Mouse (Mus musculus): ENCODE data around the gene Sun2. TPM values are rescaled to one million over a fixed set of nuclear protein-coding genes. Genes with fewer than 3 reads are reported as not detected.

Gene Sun2
- polyA plus RNA-seq, 1 experiment from 2014 or later: 10.2 TPM

GRCm38 (mm10) chr15:79751772-79752171 is 9.4 kb upstream of the Sun2 start:
- H3K4me2 ChIP-seq (ENCODE audit: low read depth): no peak overlapping the region
- no peak overlapping the region for H3K9ac ChIP-seq (ENCODE audit: low read length)
- H3K27ac ChIP-seq (ENCODE audit: low read depth, low read length): no peak overlapping the region
- no peaks in the 10 kb centered on the region for H3K9me3 ChIP-seq (ENCODE audit: control insufficient read depth, low read length)
- WGBS: 82% methylated on average over 17 of the region's 17 CpGs
- H3K27me3 ChIP-seq (ENCODE audit: control insufficient read depth, insufficient read depth, low read length): no peaks in the 10 kb centered on the region
- no peaks in the 10 kb centered on the region for H3K4me1 ChIP-seq (ENCODE audit: control insufficient read depth, insufficient read depth, low read length)
- ATAC-seq (ENCODE audit: insufficient read depth, low FRiP score, low TSS enrichment): no peak
- no peak for DNase-seq (ENCODE audit: low spot score)
- no peaks in the 10 kb centered on the region for H3K36me3 ChIP-seq (ENCODE audit: control insufficient read depth, insufficient read depth, low read length)
- no peak overlapping the region for H3K4me3 ChIP-seq (ENCODE audit: low read depth, low read length)

GRCm38 (mm10) chr15:79750266-79750665 is 7.9 kb upstream of the Sun2 start:
- ATAC-seq (ENCODE audit: insufficient read depth, low FRiP score, low TSS enrichment) (no peak), DNase-seq (ENCODE audit: low spot score) (no peak)
- WGBS: 89% methylated on average over 8 of the region's 8 CpGs

GRCm38 (mm10) chr15:79749162-79749561 is 6.8 kb upstream of the Sun2 start:
- Histone ChIP-seq H3K27me3 (ENCODE audit: control insufficient read depth, insufficient read depth, low read length) (no peaks in the 10 kb centered on the region), H3K27ac (ENCODE audit: low read depth, low read length) (no peak overlapping the region), H3K9me3 (ENCODE audit: control insufficient read depth, low read length) (no peaks in the 10 kb centered on the region), H3K4me1 (ENCODE audit: control insufficient read depth, insufficient read depth, low read length) (no peaks in the 10 kb centered on the region), H3K9ac (ENCODE audit: low read length) (no peak overlapping the region), H3K36me3 (ENCODE audit: control insufficient read depth, insufficient read depth, low read length) (no peaks in the 10 kb centered on the region), H3K4me2 (ENCODE audit: low read depth) (no peak overlapping the region), H3K4me3 (ENCODE audit: low read depth, low read length) (no peak overlapping the region)
- DNase-seq (ENCODE audit: low spot score) (no peak), ATAC-seq (ENCODE audit: insufficient read depth, low FRiP score, low TSS enrichment) (no peak)
- WGBS: 94% methylated on average over 7 of the region's 7 CpGs

More at GRCm38 (mm10) chr15:79750266-79750665, 7.9 kb upstream of the Sun2 start:
- Histone ChIP-seq H3K27ac (ENCODE audit: low read depth, low read length) (no peak overlapping the region), H3K36me3 (ENCODE audit: control insufficient read depth, insufficient read depth, low read length) (no peaks in the 10 kb centered on the region), H3K9ac (ENCODE audit: low read length) (no peak overlapping the region), H3K4me1 (ENCODE audit: control insufficient read depth, insufficient read depth, low read length) (no peaks in the 10 kb centered on the region), H3K9me3 (ENCODE audit: control insufficient read depth, low read length) (no peaks in the 10 kb centered on the region), H3K27me3 (ENCODE audit: control insufficient read depth, insufficient read depth, low read length) (no peaks in the 10 kb centered on the region), H3K4me3 (ENCODE audit: low read depth, low read length) (no peak overlapping the region), H3K4me2 (ENCODE audit: low read depth) (no peak overlapping the region)

- no peaks in the 10 kb centered on the region for H3K27me3 ChIP-seq (ENCODE audit: control insufficient read depth, insufficient read depth, low read length)
- no peak overlapping the region for H3K27ac ChIP-seq (ENCODE audit: low read depth, low read length)
- DNase-seq (ENCODE audit: low spot score): peak; percentile 51
- no peaks in the 10 kb centered on the region for H3K36me3 ChIP-seq (ENCODE audit: control insufficient read depth, insufficient read depth, low read length)
- H3K9me3 ChIP-seq (ENCODE audit: control insufficient read depth, low read length): no peaks in the 10 kb centered on the region
- 64% methylated on average over 11 of the region's 11 CpGs for WGBS
- no peak for ATAC-seq (ENCODE audit: insufficient read depth, low FRiP score, low TSS enrichment)
- no peaks in the 10 kb centered on the region for H3K4me1 ChIP-seq (ENCODE audit: control insufficient read depth, insufficient read depth, low read length)
- no peak overlapping the region for H3K9ac ChIP-seq (ENCODE audit: low read length)
- no peak overlapping the region for H3K4me2 ChIP-seq (ENCODE audit: low read depth)
- no peak overlapping the region for H3K4me3 ChIP-seq (ENCODE audit: low read depth, low read length)
Observed at GRCm38 (mm10) chr15:79747998-79748397, 5.7 kb upstream of the Sun2 start.

- 93% methylated on average over 5 of the region's 5 CpGs for WGBS
- Histone ChIP-seq H3K27me3 (ENCODE audit: control insufficient read depth, insufficient read depth, low read length) (no peaks in the 10 kb centered on the region), H3K4me3 (ENCODE audit: low read depth, low read length) (no peak overlapping the region), H3K4me1 (ENCODE audit: control insufficient read depth, insufficient read depth, low read length) (peaks cover 6% of the 10 kb centered on the region), H3K27ac (ENCODE audit: low read depth, low read length) (no peak overlapping the region), H3K4me2 (ENCODE audit: low read depth) (no peak overlapping the region), H3K36me3 (ENCODE audit: control insufficient read depth, insufficient read depth, low read length) (no peaks in the 10 kb centered on the region), H3K9ac (ENCODE audit: low read length) (no peak overlapping the region), H3K9me3 (ENCODE audit: control insufficient read depth, low read length) (no peaks in the 10 kb centered on the region)
- ATAC-seq (ENCODE audit: insufficient read depth, low FRiP score, low TSS enrichment): no peak
- DNase-seq (ENCODE audit: low spot score): no peak
Observed at GRCm38 (mm10) chr15:79745883-79746282, 3.5 kb upstream of the Sun2 start.

- WGBS: 85% methylated on average over 10 of the region's 10 CpGs
- DNase-seq (ENCODE audit: low spot score) (no peak), ATAC-seq (ENCODE audit: insufficient read depth, low FRiP score, low TSS enrichment) (no peak)
- H3K4me1 ChIP-seq (ENCODE audit: control insufficient read depth, insufficient read depth, low read length): peaks cover 12% of the 10 kb centered on the region
- no peaks in the 10 kb centered on the region for H3K36me3 ChIP-seq (ENCODE audit: control insufficient read depth, insufficient read depth, low read length)
- H3K4me3 ChIP-seq (ENCODE audit: low read depth, low read length): no peak overlapping the region
- no peaks in the 10 kb centered on the region for H3K9me3 ChIP-seq (ENCODE audit: control insufficient read depth, low read length)
- H3K27me3 ChIP-seq (ENCODE audit: control insufficient read depth, insufficient read depth, low read length): no peaks in the 10 kb centered on the region
- H3K9ac ChIP-seq (ENCODE audit: low read length): no peak overlapping the region
- no peak overlapping the region for H3K4me2 ChIP-seq (ENCODE audit: low read depth)
- no peak overlapping the region for H3K27ac ChIP-seq (ENCODE audit: low read depth, low read length)
Observed at GRCm38 (mm10) chr15:79745312-79745711, 3.0 kb upstream of the Sun2 start.

- Histone ChIP-seq H3K4me3 (ENCODE audit: low read depth, low read length) (no peak overlapping the region), H3K27ac (ENCODE audit: low read depth, low read length) (no peak overlapping the region), H3K4me1 (ENCODE audit: control insufficient read depth, insufficient read depth, low read length) (peaks cover 12% of the 10 kb centered on the region), H3K9ac (ENCODE audit: low read length) (peak overlapping the region; percentile 26; the same call in 1 of the 2 replicates), H3K36me3 (ENCODE audit: control insufficient read depth, insufficient read depth, low read length) (no peaks in the 10 kb centered on the region), H3K27me3 (ENCODE audit: control insufficient read depth, insufficient read depth, low read length) (no peaks in the 10 kb centered on the region), H3K9me3 (ENCODE audit: control insufficient read depth, low read length) (no peaks in the 10 kb centered on the region), H3K4me2 (ENCODE audit: low read depth) (no peak overlapping the region)
- ATAC-seq (ENCODE audit: insufficient read depth, low FRiP score, low TSS enrichment): no peak
- DNase-seq (ENCODE audit: low spot score): no peak
- whole genome bisulfite sequencing: 75% methylated on average over 8 of the region's 8 CpGs
Observed at GRCm38 (mm10) chr15:79744742-79745141, 2.4 kb upstream of the Sun2 start.

GRCm38 (mm10) chr15:79744001-79744400 is 1.7 kb upstream of the Sun2 start:
- peaks cover 12% of the 10 kb centered on the region for H3K4me1 ChIP-seq (ENCODE audit: control insufficient read depth, insufficient read depth, low read length)
- H3K9ac ChIP-seq (ENCODE audit: low read length): no peak overlapping the region
- DNase-seq (ENCODE audit: low spot score) (no peak), ATAC-seq (ENCODE audit: insufficient read depth, low FRiP score, low TSS enrichment) (no peak)
- no peak overlapping the region for H3K27ac ChIP-seq (ENCODE audit: low read depth, low read length)
- H3K9me3 ChIP-seq (ENCODE audit: control insufficient read depth, low read length): no peaks in the 10 kb centered on the region
- no peaks in the 10 kb centered on the region; the same call in 1 of the 2 replicates for H3K36me3 ChIP-seq (ENCODE audit: control insufficient read depth, insufficient read depth, low read length)
- H3K27me3 ChIP-seq (ENCODE audit: control insufficient read depth, insufficient read depth, low read length): no peaks in the 10 kb centered on the region
- H3K4me3 ChIP-seq (ENCODE audit: low read depth, low read length): no peak overlapping the region
- WGBS: 94% methylated on average over 11 of the region's 11 CpGs
- no peak overlapping the region for H3K4me2 ChIP-seq (ENCODE audit: low read depth)

- ATAC-seq (ENCODE audit: insufficient read depth, low FRiP score, low TSS enrichment) (peak; percentile 59), DNase-seq (ENCODE audit: low spot score) (no peak)
- no peak overlapping the region; the same call in 1 of the 2 replicates for H3K27ac ChIP-seq (ENCODE audit: low read depth, low read length)
- H3K9ac ChIP-seq (ENCODE audit: low read length): peak overlapping the region; percentile 93
- H3K4me2 ChIP-seq (ENCODE audit: low read depth): peak overlapping the region; percentile 83
- no peaks in the 10 kb centered on the region for H3K27me3 ChIP-seq (ENCODE audit: control insufficient read depth, insufficient read depth, low read length)
- peak overlapping the region; percentile 98 for H3K4me3 ChIP-seq (ENCODE audit: low read depth, low read length)
- no peaks in the 10 kb centered on the region for H3K9me3 ChIP-seq (ENCODE audit: control insufficient read depth, low read length)
- under 1% methylated on average over 23 of the region's 23 CpGs for WGBS
- H3K4me1 ChIP-seq (ENCODE audit: control insufficient read depth, insufficient read depth, low read length): peaks cover 12% of the 10 kb centered on the region
- peaks cover 3% of the 10 kb centered on the region for H3K36me3 ChIP-seq (ENCODE audit: control insufficient read depth, insufficient read depth, low read length)
Observed at GRCm38 (mm10) chr15:79742706-79743023, 329 bp upstream of the Sun2 start.

Data from neural tube, embryonic 11.5 days (tissue).